Mouse (Mus musculus): ENCODE results near the gene Ptges2.
"Not testable (repeated sequence)": the region's sequence is repeated elsewhere in the genome, so short reads cannot be mapped to it uniquely, and the experiment has no call there.

Ptges2 gene

DNA sequence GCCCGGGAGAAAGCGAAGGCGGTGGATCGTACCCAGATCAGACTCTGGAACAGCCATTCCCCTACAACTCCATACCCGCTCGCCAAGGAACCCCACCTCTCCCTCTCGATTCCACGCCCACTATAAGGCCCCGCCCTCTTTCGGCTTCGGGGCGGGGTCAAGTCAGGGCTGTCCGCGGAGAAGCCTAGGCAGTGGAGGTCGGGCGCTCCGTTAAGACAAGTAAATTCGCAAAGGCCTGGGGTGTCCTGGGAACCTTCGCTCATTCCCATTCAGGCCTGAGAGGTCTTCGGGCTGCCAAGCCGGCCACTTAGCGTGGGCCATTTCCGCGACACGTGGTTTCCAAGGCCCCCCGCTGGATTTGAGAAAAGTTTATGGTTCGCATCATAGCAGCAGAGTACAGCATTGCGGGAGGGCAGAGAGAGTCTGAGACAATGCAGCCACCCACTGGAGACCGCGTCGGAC is at the start of gene Ptges2:
TSS of gene Ptges2 (plus strand) at position 413 of the 462 bp plus-strand sequence.
- peak; percentile 94 for DNase-seq

DNA sequence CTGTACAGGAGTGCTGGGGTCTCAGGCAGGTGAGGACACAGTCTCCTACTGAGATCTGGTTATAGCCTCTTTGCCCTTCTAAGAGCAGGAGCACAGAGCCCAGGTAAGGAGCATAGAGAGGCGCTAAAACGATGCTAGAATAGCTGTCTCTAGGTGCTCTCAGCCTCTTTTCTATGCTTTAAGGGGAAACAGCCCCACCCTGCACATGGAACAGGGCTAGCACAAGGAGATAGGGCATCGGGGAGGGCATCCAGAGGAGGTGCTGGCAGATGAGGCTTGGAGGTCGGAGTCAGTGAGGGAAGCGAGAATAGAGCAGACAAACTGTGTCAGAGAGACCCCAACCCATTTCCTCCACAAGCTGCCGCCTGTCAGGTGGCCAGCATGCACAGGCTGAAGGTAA is 48.7 kb upstream of the Ptges2 start:
- no peak for DNase-seq

DNA sequence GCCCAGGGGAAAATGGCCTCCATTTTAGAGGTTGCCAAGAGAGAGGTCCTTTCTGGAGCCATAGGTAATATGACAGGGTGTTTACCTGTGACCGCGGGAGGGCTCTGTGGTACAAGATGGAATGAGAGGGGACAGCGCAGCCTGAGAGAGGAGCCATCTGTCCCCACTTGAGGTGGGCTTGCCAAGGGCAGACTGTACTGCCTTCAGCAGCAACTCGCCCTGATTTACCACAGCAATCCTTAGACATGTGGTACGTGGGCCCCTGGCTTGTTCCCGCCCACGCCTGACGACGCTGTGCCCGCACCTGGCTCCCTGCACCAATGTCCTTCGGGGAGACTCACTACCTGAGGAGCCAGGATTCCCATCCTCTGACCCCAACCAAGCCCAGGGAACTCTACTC is 47.4 kb upstream of the Ptges2 start:
- no peak for DNase-seq

DNA sequence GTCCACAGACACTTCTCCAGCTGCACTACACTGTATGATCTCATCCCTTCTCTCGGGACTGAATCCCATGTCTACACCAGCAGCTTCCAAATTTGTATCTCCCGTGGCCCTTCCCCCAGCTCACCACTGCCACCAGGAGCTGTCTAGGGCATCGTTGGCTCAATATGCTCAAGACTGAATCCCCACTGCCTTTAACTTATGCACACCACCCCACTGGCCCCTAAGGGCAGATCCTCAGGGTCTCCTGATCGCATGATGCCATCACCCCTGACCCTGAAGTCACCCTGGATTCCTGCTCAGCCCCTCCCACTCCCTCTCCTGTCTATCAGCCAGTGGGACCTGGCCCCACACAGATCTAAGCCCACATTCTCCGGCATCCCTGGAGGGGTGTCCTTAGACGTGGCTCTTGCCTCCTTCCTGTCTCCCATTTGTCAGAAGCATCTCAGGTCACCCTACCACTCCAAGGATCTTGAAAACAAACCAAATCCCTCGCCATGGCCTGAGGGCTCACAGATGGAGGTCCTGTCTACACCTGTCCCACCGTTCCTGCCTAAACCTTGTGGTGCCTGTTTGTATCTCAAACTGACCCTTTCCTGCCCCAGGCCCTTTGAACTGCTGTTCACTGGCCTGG is 46.0 kb upstream of the Ptges2 start:
- DNase-seq = no peak

DNA sequence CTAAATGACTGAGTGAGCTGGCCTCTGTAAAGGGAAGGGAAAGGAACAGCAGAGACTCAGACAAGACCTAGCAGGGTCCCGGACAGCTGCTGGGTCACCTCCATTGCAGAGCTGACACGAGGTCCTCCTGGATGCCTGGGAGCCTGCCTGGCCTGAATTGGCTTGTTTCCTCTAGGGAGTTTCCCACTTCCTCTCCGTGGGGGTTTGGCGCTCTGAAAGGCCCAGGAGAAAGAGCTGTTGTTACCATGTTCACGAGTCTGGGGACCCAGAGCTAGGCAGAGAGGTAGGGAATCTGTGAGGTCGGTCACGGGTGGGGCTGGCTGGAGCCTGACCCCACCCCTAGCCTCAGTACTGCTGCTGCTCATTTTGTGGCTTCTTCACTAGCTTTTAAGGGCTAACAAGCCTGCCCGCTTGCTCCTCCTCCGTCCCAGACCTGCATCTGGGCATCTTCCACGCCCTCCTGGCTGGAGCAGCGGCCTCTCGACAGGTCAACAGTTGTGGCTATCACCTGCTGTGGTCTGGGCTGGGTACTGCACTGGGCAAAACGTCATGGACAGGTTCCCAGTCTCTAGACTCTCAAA is 45.1 kb upstream of the Ptges2 start:
- DNase-seq = no peak

DNA sequence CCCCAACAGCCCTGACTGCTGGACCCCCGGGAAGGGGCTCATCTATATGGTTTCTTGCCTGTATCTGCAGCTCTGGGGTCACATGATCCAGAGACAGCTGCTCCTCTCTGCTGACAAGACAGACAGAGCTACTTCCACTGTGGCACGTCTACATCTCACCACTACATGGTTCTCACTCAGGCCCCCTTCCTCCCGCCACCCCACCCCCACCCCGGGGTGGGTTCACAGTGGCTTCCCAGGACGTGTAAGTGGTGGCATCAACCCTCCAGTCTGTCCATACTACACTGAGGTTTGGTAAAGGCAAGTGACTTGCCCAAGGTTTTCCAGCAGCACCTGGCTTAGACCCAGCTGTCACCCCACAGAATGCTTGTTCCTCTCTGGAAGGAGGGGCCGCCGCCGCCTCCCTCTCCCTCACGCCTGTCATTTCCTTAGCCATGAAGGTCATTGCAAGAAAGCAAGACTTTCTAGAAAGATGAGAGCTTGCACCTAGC is 44.2 kb upstream of the Ptges2 start:
- no peak for DNase-seq

DNA sequence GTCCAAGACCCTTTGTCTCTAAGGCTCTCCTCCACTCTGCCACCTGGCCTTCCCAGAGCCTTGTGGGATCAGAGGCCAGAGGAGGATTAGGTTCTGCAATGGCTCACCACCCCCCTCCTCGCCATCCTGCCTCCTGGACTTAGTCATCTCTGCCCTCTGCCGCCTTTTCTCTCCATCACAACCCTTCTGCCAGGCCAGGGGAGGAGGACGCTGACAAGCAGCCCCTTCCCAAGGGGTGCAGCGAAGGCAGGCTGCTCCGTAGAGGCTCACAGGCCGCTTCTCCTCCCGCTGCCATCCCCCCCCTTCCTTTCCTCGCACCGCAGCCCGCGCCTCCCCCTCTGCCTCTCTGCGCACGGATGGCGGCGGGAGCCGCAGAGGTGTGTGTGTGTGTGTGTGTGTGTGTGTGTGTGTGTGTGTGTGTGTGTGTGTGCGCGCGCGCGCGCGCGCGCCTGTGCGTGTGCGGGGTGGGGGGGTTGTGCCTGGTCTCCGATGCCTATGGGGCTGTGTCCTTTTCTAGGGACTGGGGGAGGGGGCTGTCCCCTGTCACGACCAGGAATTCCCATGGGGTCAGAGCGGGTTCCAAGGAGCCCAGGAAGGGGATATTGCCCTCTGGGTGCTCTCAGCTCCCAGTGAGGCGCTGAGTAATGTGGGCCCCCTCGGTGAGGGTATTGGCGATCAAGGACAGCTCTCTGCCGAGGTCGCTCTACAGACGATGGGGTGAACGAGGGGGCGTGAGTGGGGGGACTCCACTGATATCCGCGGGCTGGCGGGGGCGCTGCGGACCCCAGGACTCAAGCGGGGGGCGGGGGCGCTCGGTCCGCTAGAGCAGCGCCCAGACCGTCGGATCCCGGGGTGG is 43.3 kb upstream of the Ptges2 start, which contains the start of gene Ciz1:
TSS of gene Ciz1 (plus strand) at position 177 of the 856 bp plus-strand sequence.
- peak; percentile 61 for DNase-seq

DNA sequence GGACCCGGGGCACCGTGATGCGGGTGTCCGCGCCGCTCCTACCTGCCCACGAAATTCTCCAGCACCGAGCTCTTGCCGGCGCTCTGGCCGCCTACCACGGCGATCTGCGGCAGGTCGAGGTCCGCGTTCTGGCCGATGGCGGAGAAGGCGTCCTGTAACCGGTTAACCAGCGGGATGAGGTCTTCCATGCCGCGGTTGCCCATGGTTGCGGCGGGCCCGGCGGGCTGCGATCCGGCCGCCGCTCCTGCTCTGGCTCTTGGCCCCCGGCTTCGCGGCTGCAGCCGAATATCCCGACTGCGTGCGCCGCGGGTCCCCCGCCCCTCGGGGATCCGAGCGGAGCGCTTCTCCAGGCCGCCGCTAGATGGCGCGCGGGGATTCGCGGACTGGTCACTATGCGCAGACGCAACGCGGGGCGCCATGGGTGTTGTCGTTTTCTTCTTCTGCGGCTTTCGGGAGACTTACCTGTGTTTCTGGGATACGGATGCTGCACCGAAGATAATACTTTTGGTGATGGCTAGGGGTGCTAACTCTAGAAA is 42.6 kb upstream of the Ptges2 start, which contains the start of gene Dnm1:
TSS of gene Dnm1 (minus strand) at position 332 of the 536 bp plus-strand sequence.
- peak; percentile 90 for DNase-seq

DNA sequence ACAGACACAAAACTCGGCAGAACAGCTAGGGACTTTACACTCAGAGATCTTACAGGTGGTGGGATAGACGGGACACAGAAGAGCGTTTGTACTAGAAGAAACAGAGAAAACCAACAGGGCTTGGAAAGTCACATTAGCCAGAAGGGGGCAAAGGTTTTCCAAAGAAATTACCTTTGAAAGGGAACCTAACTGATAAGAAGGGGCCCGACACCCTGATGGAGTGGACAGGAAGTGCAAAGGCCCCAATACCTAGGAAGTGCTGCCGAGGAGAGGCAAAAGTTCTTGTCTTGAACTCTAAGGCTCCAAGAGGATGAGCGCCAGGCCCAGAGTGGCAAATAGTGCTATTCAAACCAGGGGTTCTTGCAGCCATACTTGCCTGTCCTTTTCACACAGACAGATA is 41.9 kb upstream of the Ptges2 start:
- DNase-seq = no peak

DNA sequence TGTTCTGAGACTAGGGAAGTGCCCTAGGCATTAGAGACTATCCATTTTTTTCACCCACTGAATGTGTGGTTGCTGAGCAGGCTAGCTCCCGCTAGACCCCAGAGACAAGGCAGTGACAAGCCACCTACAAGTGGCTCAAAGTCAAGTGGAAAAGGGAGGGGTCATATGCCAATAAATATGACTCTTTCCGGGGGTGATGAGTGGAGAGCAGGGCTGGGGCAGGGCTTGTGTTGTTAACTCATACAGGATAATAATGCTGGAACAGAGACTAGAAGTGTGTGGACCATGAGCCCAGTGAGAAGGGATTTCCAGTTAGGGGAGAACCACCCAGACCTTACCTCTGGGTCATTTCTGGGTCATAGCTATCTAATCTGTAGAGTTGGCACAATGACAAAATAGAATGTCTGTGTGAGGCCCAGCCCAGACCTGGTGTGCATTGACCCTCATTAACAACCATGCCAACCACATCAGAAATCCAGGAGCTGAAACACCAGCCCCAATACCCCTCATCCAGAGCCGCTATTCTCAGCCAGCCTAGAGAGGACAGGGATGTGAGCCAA is 41.3 kb upstream of the Ptges2 start:
- no peak for DNase-seq

DNA sequence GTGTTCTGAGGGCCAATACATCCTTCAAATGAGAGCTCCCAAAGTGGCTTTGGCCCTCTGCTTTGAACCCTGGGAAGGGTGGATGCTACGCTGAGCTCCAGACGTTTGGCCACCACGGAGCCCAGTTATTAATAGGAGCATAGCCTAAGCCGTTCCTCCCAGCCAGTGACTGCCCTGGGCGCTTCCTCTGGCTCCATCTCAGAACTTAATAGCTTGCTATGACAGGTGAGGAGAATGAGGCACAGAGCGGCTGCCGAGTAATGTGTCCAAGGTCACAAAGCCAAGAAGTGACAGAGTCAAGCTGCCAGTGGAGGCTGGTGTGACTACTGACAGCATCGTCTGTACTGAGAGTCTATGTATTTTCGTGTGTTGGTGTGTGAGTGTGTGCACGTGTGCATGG is 39.5 kb upstream of the Ptges2 start:
- no peak for DNase-seq

DNA sequence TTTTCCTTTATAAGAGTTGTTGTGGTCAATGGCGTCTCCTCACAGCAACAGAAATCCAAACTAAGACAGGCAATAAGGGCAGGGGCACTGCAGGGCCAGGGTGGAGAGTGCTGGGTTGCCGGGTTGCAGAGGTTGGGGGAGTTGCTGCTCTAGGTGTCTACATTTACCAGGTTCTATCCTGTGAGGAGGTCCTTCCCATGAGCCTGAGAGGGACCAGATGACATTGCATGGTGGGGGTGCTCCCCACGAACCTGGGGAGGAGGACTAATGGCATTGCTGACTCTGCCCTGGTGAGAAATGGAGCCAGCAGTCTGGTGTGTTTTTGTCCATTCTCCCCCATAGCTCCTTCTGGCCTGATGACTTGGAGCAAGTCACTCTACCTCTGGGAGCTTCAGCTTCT is 38.0 kb upstream of the Ptges2 start:
- no peak for DNase-seq

DNA sequence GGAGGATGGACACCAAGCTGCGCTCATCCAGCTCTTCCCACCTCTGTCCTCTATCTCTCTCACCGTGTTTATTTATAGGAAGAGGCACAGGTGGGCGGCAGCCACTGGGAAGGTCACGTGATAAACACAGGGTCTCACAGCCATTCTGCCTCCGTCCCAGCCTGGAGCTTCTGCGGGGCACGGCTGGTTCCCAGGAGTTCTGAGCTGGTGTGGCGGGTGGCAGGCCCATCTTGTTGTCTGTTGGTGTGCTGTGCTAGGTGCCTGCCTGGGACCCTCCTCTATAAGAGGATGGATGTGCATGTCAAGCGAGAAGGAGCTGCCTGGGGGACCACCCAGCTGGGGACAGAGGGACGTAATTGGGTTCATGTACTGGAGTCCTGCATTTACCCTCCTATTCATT is 37.3 kb upstream of the Ptges2 start:
- no peak for DNase-seq

DNA sequence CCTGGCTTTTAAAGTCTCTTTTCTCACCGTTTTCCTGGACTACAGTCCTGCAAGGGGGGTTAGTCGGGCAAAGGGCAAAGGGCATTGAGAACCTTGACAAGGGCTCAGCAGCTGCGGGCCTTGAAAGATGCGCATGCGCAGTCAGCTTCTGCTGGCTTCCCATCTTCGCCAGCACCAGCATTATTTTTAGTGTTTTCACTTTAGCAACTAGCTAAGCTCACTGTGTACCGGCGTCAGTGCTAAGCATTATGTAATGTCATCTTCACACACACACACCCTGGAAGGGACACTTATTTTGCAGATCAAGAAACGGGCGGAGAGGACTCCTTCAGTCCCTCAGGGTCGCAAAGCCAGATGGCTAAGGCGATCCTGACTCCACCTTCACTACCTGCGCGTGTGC is 35.0 kb upstream of the Ptges2 start:
- DNase-seq = peak; percentile 71

DNA sequence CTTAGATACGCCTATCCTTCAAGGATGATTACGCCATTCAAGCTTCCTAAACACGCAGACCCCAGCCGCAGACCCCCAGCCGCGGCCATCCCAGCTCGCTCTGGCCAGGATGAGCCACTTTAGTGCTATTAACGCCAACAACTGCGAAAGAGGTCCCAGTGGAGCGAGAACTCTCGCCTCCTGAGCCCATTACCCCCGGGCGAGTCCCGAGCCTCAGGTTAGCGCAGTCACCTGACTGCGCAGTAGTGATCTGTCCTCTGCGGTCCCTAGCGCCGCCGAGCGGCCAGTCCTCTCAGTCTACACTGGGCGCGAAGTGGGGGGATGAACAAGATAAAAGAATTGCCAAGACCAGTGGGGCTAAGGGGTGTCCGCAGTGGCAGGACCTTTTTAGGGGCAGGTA is 34.3 kb upstream of the Ptges2 start:
- peak; percentile 60 for DNase-seq

DNA sequence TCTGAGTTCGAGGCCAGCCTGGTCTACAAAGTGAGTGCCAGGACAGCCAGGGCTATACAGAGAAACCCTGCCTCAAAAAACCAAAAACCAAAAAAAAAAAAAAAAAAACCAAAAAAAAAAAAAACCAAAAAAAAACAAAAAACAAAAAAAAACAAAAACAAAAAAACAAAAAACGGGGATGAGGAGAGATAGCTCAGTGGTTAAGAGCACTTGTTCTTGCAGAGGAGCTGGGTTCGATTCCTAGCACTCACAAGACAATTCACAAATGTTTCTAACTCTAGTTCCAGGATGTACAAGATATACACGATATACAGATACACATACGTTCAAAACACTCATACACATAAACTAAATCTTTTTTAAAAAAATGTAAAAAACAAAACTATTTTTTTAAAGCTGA is 33.4 kb upstream of the Ptges2 start:
- DNase-seq = not testable (repeated sequence)

DNA sequence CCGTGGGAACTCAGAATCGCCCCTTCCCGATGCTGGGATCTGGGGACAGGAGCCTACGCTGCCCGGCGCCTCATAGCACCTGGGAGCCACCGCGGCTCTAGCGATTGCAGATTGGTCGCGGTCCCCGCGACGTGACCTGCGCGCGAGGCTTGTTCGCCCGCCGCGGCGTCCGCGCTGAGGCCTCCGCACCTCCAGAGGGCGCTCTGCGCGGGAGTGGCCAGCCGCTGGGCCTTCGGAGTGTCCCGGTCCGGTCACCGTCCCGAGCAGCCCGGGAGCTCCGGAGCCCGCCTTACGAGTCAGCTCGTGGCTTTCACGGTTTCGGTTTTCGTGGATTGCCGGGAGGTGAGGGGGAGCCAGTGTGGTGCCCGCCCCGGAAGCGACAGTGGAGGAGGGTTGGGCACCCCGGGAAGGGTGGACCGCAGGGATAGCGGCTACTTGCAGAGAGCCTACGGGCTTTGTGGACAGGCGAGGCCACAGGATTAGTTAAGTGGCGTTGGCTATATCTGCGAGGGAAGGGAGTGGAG is 32.8 kb upstream of the Ptges2 start:
- peak; percentile 89 for DNase-seq

DNA sequence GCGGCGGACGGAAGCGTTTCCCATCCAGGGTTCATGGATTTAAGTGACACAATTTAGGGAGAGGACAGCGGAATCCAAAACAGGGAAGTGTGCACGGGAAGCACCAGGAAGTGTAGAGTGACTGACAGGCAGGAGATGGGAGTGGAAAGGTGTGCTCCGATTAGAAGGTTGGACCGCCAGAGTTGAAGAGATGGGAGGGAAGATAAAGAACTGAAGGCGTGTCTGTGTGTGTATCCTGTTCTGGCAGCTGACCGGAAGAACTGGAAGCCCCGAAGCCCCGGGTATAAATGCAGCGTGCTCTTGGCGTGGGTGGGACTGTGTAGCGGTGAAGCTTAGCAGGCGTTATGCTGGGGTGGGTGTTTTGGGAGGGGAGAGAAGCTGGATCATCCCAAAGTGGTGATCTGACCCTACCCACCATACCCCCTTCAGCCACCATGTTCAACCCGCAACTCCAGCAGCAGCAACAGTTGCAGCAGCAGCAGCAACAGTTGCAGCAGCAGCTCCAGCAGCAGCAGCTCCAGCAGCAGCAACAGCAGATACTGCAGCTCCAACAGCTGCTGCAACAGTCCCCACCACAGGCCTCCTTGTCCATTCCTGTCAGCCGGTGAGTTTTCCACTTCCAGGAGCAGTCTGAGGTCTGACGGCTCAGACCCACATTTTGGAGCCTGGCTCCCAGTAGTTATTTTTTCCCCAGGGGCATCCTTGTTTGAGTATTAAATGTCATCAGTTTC is 32.2 kb upstream of the Ptges2 start:
- peak; percentile 37 for DNase-seq

DNA sequence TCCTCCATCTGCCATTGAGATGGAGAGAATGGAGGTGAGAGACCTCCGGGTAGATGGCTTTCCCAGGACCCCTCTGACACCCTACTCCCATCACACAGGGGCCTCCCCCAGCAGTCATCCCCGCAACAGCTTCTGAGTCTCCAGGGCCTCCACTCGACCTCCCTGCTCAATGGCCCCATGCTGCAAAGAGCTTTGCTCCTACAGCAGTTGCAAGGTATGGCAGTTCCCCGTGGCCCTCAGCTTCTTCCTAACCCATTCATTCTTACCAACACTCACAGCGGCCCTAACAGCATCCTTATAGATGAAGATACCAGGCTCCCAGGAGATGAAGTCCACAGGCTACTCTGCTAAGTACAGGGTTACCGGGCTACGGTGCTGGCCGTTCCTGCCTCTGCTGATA is 31.6 kb upstream of the Ptges2 start:
- no peak for DNase-seq

DNA sequence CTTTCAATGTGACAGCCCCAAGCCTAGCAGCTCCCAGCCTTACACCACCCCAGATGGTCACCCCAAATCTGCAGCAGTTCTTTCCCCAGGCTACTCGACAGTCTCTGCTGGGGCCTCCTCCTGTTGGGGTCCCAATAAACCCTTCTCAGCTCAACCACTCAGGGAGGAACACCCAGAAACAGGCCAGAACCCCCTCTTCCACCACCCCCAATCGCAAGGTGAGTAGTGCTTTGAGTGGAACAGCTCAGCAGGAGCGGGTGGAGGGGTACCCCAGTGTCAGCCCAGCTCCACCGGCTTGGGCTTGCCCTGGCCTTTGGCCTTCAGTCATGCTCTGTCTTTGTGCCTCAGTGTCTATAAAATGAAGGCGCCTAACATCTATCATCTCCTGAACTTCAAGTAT is 28.4 kb upstream of the Ptges2 start:
- no peak for DNase-seq

DNA sequence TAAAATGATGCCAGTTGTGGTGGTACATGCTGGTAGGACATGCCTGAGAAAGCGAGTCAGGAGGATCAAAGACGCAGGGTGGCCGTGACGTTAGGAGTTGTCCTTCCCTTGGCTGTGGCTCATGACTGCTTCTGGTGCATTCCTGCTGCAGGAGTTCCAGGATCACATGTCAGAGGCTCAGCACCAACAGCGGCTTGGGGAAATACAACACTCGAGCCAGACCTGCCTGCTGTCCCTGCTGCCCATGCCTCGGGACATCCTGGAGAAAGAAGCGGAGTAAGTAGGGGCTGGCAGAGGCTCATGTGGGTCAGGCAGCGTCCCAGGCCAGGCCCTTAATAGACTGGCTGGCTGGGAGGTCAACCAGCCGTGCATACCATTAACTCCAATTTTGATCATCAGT is 21.5 kb upstream of the Ptges2 start:
- no peak for DNase-seq

DNA sequence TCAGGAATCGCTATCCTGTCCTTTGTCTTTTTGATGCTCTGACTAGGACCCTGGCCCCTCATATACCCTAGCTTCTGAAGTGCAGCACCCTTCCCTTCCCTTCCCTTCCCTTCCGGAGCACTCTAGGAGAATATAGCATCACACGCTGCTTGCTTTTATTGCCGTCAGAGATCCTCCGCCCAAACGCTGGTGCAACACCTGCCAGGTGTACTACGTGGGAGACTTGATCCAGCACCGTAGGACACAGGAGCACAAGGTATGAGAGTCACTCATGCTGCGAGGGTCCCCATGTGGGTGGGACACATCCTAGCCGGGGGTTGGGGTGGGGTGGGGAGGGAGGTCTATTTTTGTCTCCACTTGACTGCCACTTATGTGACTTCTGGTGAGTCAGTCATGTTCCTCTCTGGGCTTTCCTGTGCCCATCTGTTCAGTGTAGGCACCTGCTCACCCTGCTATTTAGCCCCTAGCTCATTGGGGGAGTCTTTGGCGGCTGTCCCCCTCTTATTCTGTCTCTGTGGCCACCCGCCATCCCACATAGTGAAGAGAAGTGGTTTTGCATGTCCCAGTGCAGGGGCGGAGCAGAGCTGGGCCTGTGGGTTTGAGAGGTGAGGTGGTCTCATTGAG is 20.3 kb upstream of the Ptges2 start:
- no peak for DNase-seq

Measured in thymus, postnatal 14 days (tissue).